Mouse (Mus musculus): ENCODE data around the gene Bex3.

Bex3 gene

GRCm38 (mm10) chrX:136279410-136279809, 9.4 kb downstream of the Bex3 start:
- TF ChIP-seq GATA4 (IDR thresholded peaks at IDR 0.05; ENCODE audit: insufficient replicate concordance, low read length) = no peak

DNA sequence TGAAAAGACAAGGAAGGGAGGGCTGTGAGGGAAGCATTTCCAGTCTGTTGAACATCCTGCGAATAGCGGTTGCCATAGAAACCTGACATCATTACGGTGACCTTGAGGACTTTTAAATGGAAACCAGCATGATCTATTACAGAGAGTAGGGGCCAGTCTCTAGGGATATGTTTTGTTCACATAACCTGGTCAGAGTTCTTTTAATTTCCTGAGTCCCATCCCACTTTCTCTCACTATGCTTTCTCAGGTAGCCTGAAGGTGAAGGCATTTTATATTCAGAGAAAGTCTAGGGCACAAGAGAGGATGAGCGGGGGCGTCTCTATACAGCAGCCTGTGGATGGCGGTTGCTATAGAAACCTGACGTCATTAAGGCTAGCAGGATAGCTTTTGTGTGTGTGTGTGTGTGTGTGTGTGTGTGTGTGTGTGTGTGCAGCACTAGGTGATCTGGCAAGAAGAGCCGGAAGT, 20.8 kb downstream of the Bex3 start:
- no peak for TF ChIP-seq GATA4 (IDR thresholded peaks at IDR 0.05; ENCODE audit: insufficient replicate concordance, low read length)

- TF ChIP-seq GATA4 (IDR thresholded peaks at IDR 0.05; ENCODE audit: insufficient replicate concordance, low read length) = no peak
Observed at GRCm38 (mm10) chrX:136304295-136304694, 34.2 kb downstream of the Bex3 start.

GRCm38 (mm10) chrX:136306196-136306595, 36.1 kb downstream of the Bex3 start:
- no peak for TF ChIP-seq GATA4 (IDR thresholded peaks at IDR 0.05; ENCODE audit: insufficient replicate concordance, low read length)

DNA sequence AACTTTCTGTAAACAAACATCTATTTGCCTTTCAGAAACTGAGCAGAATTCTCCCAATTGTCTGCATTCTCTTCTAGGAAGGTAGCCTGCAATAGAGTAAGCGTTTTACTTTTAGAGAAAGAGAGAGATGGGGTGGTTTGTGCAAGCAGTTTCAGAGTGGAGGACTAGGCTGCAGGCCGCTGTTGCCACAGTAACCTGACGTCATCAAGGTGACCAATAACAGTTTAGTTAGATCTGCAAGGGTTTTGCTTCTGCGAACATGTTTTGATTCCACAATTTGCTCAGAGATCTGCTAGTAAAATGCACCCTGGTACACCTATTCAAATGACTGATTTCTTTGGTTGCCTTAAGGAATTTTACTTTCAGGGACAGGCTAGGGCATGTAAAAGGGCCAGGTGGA, 43.2 kb downstream of the Bex3 start:
- no peak for TF ChIP-seq GATA4 (IDR thresholded peaks at IDR 0.05; ENCODE audit: insufficient replicate concordance, low read length)

GRCm38 (mm10) chrX:136313792-136314564, 43.9 kb downstream of the Bex3 start:
- no peak for TF ChIP-seq GATA4 (IDR thresholded peaks at IDR 0.05; ENCODE audit: insufficient replicate concordance, low read length)

DNA sequence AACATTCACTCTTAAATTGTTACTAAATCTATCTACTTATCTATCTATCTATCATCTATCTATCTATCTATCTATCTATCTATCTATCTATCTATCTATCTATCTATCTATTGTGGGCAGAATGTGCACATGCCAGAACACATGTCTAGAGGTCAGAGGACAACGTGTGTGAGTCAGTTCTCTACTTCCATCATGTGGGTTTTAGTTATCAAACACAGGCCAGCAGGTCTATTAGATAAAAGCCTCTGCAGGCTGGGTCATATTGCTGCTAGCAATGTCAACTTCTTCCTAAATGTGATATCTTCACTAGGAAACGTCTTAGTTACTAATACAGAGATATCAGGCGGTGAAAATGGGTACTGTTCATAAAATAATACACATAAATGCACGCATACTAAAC, 49.9 kb downstream of the Bex3 start:
- no peak for TF ChIP-seq GATA4 (IDR thresholded peaks at IDR 0.05; ENCODE audit: insufficient replicate concordance, low read length)

Data from liver, adult (tissue).